Mouse (Mus musculus) large intestine, adult 2 months (tissue): ENCODE results near the gene Sla2. TPM values are rescaled to one million over a fixed set of nuclear protein-coding genes. Genes with fewer than 3 reads are reported as not detected.
"Not testable (repeated sequence)": the region's sequence is repeated elsewhere in the genome, so short reads cannot be mapped to it uniquely, and the experiment has no call there.

Experiments
- DNase-seq: peaks from one replicate; pipeline ENCODE4 v3.0.0-alpha.2; 2012; ENCODE audit warnings: low read depth, low spot score
- WGBS: fragments of 180-500 bp; shearing (Covaris S2); methylation state at CpG from one replicate; pipeline ENCODE4 v1.1.7; 2018; 5-methylcytosine and 5-hydroxymethylcytosine counted together
- polyA plus RNA-seq: library from polyadenylated mRNA; depleted of rRNA; stranded (reverse); fragments of >200 nt; gene quantifications from 2 replicates; pipeline ENCODE4 v1.2.3, GENCODE M21; 2012

The Sla2 gene
- polyA plus RNA-seq, 1 experiment = 0.89 TPM

GRCm38 (mm10) chr2:156874047-156874759, 12.8 kb downstream of the Sla2 start:
- DNase-seq = no peak
- 78% methylated on average over 8 of the region's 8 CpGs for WGBS

- no peak for DNase-seq
- WGBS = 28% methylated on average over 5 of the region's 5 CpGs
These were observed 13.4 kb downstream of the Sla2 start for GRCm38 (mm10) chr2:156873629-156874028.

- WGBS = 15% methylated on average over 6 of the region's 6 CpGs
- DNase-seq = no peak
These were observed 16.5 kb downstream of the Sla2 start for GRCm38 (mm10) chr2:156870519-156870918.

- 79% methylated on average over 7 of the region's 7 CpGs for WGBS
- no peak for DNase-seq
These were observed 17.4 kb downstream of the Sla2 start for GRCm38 (mm10) chr2:156869554-156869953.

DNA sequence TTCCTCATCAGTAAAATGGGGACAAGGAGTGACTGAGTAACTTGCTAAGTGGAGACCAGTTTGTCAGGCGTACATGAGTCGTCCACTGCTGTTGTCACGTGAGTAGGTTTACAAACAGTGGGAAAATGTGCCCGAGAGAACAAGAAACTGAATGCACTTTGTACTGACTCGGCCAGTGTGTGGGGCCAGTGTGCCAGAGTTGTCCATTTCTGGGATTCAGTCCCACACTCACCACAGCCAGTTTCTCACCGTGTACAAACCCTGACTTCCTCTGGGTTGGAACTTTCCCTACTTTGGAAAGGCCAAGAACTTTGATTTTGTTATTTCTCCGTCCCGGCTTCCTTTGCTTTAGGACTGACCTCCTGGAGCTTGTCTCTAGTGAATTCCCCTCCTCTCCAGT, 18.0 kb downstream of the Sla2 start:
- no peak for DNase-seq
- WGBS = 38% methylated on average over 8 of the region's 8 CpGs

DNA sequence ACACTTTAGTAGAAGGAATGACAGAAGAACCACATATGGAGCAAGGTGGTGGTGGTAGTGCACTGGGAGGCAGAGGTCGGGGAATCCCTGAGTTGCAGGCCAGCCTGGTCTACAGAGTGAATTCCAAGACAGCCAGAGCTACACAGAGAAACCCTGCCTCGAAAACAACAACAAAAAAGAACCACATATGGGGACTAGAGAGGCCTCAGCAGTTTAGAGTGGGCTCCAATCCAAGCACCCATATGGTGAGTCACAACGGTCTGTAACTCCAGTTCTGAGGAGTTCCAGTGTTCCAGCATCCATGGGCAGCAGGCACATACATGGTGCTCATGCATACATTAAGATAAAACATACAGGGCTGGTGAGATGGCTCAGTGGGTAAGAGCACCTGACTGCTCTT, 22.5 kb downstream of the Sla2 start:
- no peak for DNase-seq
- WGBS = 31% methylated on average over 3 of the region's 3 CpGs

DNA sequence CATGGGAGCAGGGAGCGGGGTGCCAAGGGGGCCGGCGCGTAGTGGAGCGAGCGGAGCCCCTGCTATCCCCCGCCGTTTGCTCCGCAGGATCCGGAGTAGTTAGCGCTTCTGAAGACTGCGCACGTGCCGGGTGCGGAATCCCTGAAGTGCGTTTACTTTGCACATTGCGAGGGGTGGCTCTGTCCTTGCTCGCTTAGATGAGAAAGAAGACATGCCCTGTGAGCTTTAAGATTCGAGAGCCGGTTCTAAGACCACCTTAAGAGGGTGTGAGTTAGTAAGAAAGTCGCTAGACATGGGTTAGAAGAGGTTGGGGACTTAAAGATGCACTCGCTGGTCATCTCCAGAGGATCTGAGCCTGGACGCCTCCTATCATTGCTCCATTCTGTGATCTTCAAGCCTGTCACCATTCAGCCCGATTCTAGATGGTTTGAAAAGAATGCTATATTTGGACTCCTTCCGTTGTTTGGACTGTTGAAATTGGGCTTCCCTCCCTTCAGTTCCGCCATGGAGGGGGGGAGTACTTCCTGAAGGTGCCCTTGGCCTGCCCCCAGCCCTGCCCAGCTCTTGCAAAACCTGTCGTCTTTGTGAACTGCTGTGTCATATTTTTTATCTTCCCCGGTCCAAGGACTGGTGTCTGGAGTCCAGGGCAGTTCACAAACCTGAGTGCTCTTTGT, 23.4 kb downstream of the Sla2 start:
- DNase-seq = no peak
- under 1% methylated on average over 28 of the region's 28 CpGs for WGBS

DNA sequence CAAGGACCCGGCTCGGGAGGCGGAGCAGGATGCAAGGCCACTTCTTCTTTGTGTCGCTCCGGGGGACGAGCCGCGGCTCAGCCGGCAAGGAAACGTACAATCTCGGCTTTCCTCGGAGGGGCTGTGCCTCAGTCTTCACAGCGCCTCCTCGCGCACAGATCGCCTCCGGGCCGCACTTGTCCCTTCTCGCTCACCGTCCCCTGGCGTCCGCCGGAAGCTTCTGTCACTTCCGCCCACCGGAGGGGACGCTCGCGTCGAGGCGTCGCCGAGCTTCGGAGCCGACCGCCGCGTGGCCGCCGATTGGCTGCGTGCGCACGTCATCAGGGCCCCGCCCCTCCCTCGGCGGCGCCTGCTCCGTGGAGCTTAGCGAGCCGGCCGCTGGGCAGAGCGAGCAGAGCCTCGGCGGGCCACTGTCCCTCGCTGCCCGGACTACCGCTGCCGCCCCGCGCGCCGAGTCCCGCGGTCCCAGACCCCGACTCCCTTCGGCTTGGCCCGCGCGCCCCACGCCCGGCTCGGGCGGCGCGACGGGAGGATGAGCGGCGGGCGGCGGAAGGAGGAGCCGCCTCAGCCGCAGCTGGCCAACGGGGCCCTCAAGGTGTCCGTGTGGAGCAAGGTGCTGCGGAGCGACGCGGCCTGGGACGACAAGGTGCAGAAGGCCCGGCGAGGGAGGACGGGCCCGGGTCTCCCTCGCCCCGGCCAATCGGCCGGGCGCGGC, 24.1 kb downstream of the Sla2 start, which contains the start of gene Rab5if:
Gene Rab5if (plus strand): TSS at position 357 of the 715 bp plus-strand sequence.
- WGBS = under 1% methylated on average over 98 of the region's 98 CpGs
- DNase-seq = peak; percentile 80

GRCm38 (mm10) chr2:156862041-156862717, 24.8 kb downstream of the Sla2 start:
- WGBS = under 1% methylated on average over 19 of the region's 19 CpGs
- DNase-seq = no peak

GRCm38 (mm10) chr2:156858671-156859070, 28.3 kb downstream of the Sla2 start:
- 77% methylated on average over 7 of the region's 7 CpGs for WGBS
- DNase-seq = no peak

GRCm38 (mm10) chr2:156857835-156858234, 29.2 kb downstream of the Sla2 start, which contains the start of gene 4930518I15Rik:
TSS of gene 4930518I15Rik (minus strand) at chr2:156857946.
- no peak for DNase-seq
- WGBS = 75% methylated on average over 2 of the region's 2 CpGs

GRCm38 (mm10) chr2:156857385-156857791, 29.6 kb downstream of the Sla2 start:
- WGBS = 47% methylated on average over 3 of the region's 3 CpGs
- no peak for DNase-seq

DNA sequence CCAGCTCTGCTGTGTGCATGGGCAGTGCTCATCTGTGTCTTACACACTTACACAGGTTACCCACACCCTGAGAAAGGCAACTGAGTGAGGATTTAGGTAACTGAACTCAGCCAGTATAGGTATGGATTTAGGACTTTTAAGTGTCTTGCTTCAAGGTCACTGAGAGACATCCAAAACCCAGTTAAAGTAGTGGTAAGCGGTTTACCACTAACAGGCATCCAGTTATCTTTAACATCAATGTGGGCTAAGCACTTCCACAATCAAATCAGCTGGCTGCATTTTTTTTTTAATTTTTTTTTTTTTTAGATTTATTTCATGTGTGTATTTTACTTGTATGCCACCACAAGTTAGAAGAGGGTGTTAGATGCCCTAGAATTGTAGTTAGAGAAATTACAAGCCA, 30.7 kb downstream of the Sla2 start:
- DNase-seq = no peak
- WGBS = 92% methylated on average over 1 of the region's 1 CpGs

GRCm38 (mm10) chr2:156853999-156854771, 32.8 kb downstream of the Sla2 start:
- not testable (repeated sequence) for DNase-seq
- 27% methylated on average over 13 of the region's 13 CpGs for WGBS

DNA sequence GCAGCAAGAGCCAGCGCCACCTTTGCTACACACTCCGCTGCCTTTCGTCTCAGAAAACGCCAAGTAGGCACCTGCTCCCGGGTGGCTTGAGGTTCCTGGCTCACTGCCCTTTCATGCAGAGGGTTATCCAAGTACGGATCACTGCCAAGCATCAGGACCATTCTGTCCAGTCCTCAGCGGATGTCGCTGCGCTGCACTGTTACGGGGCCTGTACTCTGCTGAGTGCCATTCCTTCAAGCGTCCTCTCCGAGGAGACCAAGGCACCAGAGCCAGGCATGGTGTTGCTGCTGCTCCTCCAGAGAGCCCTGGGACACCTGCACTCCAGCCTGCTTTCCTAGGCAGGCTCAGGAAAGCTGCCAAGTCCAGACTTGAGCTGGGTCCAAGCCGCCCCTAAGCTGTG, 33.4 kb downstream of the Sla2 start:
- not testable (repeated sequence) for DNase-seq
- 32% methylated on average over 10 of the region's 13 CpGs for WGBS

- no peak for DNase-seq
- WGBS = 54% methylated on average over 5 of the region's 5 CpGs
These were observed 36.5 kb downstream of the Sla2 start for GRCm38 (mm10) chr2:156850505-156850904.

GRCm38 (mm10) chr2:156848526-156849182, 38.3 kb downstream of the Sla2 start:
- WGBS = 80% methylated on average over 6 of the region's 6 CpGs
- DNase-seq = no peak

- 77% methylated on average over 6 of the region's 6 CpGs for WGBS
These were observed 39.3 kb downstream of the Sla2 start for GRCm38 (mm10) chr2:156847653-156848052.

GRCm38 (mm10) chr2:156844715-156845114, 42.3 kb downstream of the Sla2 start:
- WGBS = 79% methylated on average over 10 of the region's 10 CpGs
- no peak for DNase-seq

More at GRCm38 (mm10) chr2:156847653-156848052, 39.3 kb downstream of the Sla2 start:
- no peak for DNase-seq
